Mouse (Mus musculus) granulocyte monocyte progenitor cell, adult 5-6 weeks (primary cell): Measurements from ENCODE around the gene Herc1. TPM values are rescaled to one million over a fixed set of nuclear protein-coding genes. Genes with fewer than 3 reads are reported as not detected.

ENCODE experiments used
- ATAC-seq: replicated peaks from 2 replicates; pipeline ENCODE4 v1.8.0; 2016; ENCODE audit warnings: mild to moderate bottlenecking, moderate TSS enrichment, inconsistent platforms; ENCODE audit not compliant: poor library complexity, severe bottlenecking
- total RNA-seq, 2 experiments: library from RNA; stranded (forward) in 1 of 2; stranded (reverse) in 1 of 2; fragments of 200-712, 200-1000 nt in 1 of 2; fragments of >200 nt in 1 of 2; fragmentation: Nextera tagmentation in 1 of 2; gene quantifications; 2 replicates each; pipeline ENCODE4 v1.2.3; 2014 to 2017

The Herc1 gene
- total RNA-seq, 2 experiments from 2014 or later: 48.6 to 58.0 TPM

GRCm38 (mm10) chr9:66516296-66516940 lies 166.2 kb downstream of the Herc1 start:
- ATAC-seq: no peak

GRCm38 (mm10) chr9:66517746-66518145 lies 167.5 kb downstream of the Herc1 start:
- ATAC-seq: no peak

- ATAC-seq: no peak
These were observed 168.0 kb downstream of the Herc1 start for GRCm38 (mm10) chr9:66518251-66518650.

GRCm38 (mm10) chr9:66518901-66519300 lies 168.7 kb downstream of the Herc1 start:
- ATAC-seq: no peak

GRCm38 (mm10) chr9:66520299-66520698 lies 170.0 kb downstream of the Herc1 start:
- ATAC-seq: no peak

GRCm38 (mm10) chr9:66521595-66521994 lies 171.3 kb downstream of the Herc1 start:
- ATAC-seq: no peak

- ATAC-seq: peak; percentile 59
These were observed 192.5 kb downstream of the Herc1 start for GRCm38 (mm10) chr9:66542785-66543184.

Other genes starting within 250 kb of the Herc1 start
- 71.0 and 93.3 TPM in 2 replicates for gene Snx1, start 223.9 kb upstream of the Herc1 start, total RNA-seq (2014; fragmentation: Nextera tagmentation)
- 109 and 124 TPM in 2 replicates for gene Snx1, start 223.9 kb upstream of the Herc1 start, total RNA-seq (2017)
- 237 and 248 TPM in 2 replicates for gene Ciao2a, start 223.8 kb upstream of the Herc1 start, total RNA-seq (2014; fragmentation: Nextera tagmentation)
- gene Ciao2a, start 223.8 kb upstream of the Herc1 start, total RNA-seq (2017): 172 and 204 TPM in 2 replicates
- 0.30 and 0.58 TPM in 2 replicates for gene Dapk2, start 192.2 kb upstream of the Herc1 start, total RNA-seq (2014; fragmentation: Nextera tagmentation)
- gene Dapk2, start 192.2 kb upstream of the Herc1 start, total RNA-seq (2017): 0.31 and 1.9 TPM in 2 replicates
- 0.60 TPM in 1 of 2 replicates, not detected in the other for gene Fbxl22, start 164.1 kb downstream of the Herc1 start, total RNA-seq (2014; fragmentation: Nextera tagmentation)
- gene Fbxl22, start 164.1 kb downstream of the Herc1 start, total RNA-seq (2017): 0.62 and 1.0 TPM in 2 replicates
- 37.4 and 72.1 TPM in 2 replicates for gene Usp3, start 242.7 kb downstream of the Herc1 start, total RNA-seq (2014; fragmentation: Nextera tagmentation)
- gene Usp3, start 242.7 kb downstream of the Herc1 start, total RNA-seq (2017): 50.4 and 55.5 TPM in 2 replicates